Mouse (Mus musculus) embryo, embryonic 9.5 days (tissue): Measurements from ENCODE around the gene Dcx.

Experiments used
- DNase-seq: peaks from one replicate; pipeline ENCODE4 v3.0.0-alpha.2; 2017; ENCODE audit errors: extremely low spot score

The Dcx gene

DNA sequence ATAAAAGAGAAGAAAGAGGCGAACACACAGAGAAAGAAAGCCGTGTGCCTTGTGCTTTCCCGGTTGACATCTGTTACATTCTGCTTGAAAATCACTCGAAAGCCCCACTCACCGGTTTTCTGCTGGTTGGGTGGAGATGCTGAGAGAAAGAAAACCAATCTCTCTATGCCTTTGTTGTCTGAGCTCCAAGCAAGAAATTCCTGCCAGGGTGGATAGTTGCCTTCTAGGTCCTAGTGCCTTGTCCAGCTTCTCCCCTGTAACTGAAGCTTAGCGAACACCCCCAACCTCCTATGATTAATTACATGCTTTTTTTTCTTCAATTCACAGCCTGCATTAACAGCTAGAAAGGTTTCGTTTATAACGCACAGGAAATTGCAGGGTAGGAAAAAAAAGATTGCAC is at the start of gene Dcx:
Dcx (minus strand) TSS at position 354 of the 400 bp plus-strand sequence.
- no peak for DNase-seq

DNA sequence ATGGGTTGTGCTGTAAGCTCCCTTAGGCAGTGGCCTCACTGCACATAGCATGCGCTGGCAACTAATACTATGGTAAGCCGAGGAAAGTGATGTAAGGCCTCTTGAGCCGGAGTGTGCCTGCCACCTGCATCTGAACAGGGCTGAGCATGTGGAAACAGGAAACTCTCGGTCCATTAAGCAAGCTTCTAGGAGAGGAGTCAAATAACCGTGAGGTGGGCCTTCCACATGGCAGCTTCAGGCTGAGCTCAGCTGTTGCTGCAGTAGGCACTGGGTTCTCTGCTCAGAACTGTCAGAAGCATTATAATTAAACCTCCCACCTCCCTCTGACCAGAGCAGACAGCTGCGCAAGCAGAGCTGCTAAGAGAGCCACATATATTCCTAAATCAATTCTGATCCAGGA is 33.1 kb upstream of the Dcx start:
- DNase-seq: no peak

DNA sequence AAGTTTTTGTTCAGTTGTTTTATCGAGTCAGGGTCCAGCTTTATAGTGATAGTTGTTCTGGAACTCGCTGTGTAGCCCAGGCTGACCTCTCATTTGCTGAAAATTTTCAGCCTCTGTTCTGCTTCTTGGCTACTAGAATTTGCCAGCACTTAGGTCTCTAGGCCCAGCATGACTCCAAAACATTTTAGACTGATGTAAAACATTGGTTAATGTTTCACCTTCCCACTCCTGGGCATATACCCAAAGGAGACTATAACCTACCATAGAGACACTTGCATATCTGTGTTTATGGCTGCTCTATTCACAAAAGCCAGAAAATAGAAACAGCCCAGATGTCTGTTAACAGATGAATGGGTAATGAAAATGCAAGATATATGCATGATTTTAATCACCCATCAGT is 560 bp upstream of the Dcx start:
- no peak for DNase-seq

DNA sequence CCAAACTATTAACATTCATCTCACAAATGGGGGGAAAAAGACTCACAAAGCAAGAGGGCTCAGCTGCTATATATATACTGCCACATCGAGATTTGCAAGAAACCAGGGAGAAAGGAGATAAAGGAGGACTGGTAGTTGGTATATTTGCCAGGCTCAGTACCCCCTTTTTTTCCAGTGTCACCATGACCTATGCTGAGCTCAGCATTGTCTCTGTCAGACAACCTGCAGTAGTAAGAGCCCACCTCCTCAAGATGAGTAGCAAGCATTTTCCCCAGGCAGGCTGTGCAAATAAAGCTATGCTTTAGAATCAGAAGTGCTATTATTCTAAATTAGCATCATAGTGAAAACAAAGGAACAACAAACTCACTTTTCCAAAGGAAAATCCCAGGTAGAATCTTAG is 581 bp downstream of the Dcx start:
- no peak for DNase-seq

DNA sequence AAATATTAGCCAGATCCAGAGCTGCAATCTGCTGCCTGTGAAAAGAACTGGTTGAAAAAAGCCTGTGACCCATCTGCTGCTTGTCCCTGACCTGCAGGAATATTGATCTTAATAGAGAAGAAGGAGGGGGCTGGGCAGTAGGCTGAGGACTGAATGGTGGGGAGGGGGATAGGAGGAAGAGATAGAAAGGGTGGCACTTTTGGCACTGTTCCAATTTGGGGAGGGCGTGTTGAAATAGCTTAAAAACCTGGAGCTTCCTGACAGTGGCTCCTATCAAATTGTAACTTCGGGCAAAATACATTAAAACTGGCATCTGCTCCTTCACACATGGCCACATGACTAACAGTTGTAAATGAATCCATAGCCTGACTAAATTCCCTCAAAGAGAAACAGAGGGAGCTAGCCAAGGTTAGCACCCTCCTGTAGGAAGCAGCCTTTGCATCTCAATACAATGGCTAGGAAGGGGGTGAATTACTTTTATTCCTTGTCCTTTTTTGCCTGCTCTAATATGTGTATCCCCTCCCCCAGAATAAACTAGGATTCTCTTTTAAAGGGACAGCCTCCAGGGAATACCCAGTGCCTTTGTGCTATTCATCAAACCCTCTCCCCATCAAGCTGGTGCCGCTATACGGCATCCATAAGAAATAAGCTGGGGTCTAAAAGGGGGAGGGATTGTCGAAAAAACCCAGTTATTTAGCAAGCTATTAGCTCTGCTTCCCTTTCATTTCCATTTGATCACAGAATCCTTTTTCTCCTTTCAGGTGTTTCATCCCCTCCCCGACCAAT is 1.5 kb downstream of the Dcx start:
- no peak for DNase-seq

DNA sequence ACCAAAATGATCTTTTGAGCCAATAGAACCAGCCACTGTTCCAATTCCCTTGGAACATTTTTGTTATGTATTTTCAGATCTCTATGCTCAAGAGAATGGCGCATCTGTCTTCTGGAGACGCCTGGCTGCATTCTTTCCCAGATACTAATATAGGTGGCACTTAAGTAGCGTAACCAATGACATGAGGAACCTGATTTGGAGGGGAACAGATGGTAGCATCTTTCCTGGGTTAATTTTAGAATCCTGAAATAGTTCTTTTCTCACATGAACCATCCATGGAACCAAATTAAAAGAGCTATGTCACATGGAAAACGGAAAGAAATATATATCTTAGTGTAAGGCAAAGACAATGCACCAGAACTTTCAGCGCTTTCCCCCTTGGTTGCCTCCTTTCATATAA is 11.0 kb downstream of the Dcx start:
- DNase-seq: no peak

DNA sequence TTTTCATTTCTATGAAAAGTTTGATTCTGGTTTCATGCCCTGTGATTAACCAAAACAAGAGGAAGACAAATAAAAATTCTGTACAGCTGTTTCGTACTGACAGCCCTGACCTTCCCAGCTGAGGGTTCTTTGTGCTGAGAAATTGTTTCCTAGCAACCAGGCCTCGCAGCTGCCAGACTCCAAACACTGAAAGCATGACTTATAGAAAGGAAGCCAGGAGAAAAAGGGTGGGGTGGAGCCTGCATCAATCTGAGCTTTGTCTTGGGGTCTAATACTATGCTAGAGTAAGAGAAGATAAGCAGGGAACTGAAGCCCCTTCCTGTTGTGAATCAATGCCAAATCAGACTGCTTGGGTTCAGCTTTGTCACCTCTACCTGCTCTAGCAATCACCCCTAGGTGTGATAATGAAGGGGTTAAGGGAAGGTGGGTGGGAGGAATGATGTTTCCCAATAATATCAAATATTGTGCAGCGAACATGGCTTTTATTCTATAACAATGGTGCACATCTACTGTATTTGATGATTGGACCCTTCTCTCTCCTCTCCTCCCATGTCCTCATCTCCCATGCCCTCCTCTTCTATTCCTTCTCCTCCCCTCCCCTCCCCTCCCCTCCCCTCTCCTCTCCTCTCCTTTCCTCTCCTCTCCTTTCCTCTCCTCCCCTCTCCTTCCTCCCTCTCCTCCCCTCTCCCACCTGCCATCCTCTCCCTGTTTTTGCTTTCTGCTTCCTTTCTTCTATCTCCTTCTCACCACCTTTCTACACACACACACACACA is 26.2 kb downstream of the Dcx start:
- DNase-seq: no peak

DNA sequence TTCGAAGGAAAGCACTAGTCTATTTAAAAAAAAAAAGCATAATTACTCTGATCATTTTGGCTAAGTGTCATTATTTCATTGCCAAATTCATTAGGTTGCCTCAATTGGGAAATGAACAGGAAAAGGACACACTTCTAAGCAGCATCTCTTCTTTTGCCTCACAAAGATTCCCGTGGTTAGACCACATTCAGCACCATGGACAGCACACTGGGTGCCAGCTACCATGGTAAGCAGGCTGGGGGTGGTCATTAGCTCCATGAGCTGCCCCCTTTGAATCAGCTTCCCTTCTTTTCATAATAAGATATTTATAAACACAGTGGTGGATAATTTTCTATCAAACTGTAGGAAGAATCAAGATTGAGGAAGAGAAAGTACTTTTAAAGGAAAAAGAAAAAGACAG is 28.4 kb downstream of the Dcx start:
- peak; percentile 40 for DNase-seq

DNA sequence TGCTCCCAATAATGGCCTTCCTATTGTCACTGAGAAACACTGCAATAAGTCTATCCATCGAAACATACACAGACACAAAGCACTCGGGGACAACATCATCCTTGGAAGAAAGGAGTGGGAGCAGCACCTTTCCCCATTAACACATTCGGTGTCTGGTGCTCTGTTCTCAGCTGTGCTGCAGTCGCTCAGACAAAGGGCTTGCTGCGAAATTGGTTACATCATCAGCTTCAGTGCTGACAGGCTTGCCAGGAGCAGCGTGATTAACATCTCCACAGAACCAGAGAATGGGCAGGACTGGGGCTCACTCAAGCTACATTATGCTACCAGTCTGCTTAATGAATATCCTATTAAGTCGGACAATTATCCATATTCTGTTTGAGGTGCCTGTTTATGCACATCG is 30.8 kb downstream of the Dcx start:
- DNase-seq: no peak

DNA sequence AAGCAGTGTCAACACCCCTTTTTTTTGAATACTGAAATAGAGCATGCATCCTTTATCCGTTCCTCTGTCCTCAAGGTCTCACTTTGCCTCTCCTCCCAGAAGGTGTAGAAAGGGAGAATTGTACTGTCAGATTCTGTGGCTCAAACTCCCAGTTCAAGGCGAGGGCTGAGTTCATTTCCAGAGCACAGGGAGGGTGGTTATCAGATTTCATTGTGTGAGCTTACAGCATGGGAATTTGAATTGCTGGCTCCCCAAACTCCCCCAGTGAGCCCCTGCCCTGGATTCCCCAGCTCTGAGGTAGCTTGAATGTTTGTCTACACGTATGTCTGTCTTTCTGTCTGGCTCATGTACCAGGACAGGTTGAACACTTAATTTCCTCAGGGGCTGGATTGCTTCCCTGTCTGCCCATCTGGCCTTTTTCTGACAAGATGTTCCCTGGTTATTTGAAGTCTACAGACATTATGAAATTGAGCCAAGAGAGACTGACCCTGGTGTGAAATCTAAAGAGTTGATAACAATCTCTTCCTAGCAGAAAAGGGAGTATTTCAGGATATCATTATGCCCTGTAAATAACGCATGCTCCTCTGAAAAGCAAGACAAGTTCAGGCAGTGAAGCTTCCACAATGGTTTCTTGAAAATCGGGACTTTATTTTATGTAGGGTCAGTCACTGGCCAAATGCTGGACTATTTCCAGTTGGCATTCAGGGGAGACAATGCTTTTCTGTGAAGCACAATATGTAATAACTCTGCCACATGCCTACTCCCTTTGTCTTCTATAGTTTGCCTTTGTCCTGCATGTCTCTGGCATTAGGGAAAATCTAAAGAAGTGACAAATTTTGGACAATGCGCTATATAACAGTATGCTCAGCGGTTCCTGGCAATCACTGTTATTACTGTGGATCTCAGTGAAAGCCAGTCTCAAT is 35.5 kb downstream of the Dcx start:
- DNase-seq: no peak

DNA sequence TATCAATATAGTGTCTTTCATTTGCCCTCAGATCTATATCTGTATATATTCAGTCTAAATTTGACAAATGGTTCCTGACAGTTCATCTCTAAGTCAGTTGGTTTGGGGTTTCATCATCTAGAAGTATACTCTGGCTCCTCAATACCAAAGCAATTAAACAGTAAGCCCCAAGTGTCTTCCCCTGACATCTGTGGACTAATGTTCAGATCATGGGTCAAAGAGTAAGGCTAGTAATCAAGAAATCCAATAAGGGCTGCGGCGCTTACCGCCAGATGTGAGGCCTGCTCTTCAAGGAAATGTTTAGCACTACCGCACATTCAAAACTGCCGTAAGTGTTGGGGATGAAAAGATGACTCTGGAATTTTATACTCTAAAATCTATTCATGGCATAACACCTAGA is 36.2 kb downstream of the Dcx start:
- DNase-seq: no peak

DNA sequence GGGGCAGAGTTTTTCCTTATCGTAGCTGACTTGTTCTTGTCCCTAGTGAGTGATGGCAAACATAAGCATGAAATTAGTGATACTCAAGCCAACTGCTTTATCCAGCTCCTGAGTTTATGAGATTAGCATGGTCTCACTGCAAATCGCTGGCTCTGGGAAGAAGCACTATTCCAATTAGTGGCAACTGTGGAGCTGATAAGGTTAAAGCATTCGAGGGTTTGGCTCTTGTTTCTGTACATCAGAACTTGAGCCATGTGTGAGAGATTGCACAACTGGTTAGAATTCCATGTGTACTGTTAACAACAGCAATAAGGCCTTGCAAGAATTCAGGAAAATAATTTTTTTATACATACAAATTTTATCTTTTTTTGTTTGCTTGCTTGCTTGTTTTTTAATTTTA is 39.9 kb downstream of the Dcx start:
- DNase-seq: no peak

DNA sequence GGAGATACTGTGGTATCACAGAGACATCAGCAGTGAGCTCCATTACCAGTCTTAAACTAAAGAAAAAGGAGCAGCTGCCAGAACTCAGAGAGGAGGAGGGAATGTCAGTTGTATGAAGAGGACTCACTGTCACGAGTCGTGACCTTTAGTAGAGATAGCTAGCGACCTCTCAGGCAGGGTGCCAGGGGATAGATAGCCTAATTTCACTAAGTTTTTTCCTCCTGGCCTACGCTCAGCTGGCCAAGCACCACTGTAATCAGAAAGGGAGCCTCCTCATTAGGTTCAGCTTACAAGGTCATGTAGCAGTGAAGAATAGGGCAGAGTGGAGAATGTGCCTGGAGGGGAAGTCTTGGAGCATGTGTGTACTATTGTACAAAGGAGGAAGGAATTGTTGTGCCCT is 47.3 kb downstream of the Dcx start:
- no peak for DNase-seq

DNA sequence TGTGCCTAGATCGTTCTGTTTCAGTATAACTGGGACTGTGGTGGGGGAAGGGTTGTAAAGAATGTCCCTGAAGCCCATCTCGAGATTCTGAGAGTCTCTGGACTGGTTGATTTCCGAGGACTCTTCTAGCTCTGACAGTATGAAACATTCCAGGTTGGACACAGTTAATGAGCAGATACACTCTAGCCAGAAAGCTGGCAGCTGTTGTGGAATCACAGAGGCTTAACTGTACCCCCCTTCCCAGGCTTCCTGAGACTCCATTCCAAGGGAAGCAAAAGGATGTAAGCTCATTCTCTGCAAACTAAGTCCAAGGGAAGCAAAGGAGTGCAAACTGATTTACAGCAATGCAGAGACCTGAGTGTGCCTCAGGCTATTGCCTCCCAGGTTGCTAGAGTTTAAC is 48.2 kb downstream of the Dcx start:
- DNase-seq: no peak

DNA sequence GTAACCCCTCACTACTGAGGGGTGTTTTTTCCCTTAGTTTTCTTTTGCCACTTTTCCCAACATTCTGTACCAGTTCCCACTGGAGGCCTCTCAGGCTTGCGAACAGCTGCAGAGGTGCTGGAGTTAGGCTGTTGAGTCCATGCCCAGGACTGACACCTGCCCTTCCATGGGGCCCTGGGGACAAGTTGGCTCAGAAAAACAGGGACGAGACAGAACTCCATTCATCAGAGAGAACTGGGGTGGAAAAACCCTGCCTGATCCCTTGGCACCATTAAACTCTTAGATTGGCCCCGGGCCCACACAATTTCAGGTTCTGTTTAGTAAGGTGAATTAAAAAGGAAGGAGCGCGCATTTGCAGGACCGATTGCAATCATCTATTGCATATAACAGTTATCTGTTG is 48.8 kb downstream of the Dcx start:
- no peak for DNase-seq

DNA sequence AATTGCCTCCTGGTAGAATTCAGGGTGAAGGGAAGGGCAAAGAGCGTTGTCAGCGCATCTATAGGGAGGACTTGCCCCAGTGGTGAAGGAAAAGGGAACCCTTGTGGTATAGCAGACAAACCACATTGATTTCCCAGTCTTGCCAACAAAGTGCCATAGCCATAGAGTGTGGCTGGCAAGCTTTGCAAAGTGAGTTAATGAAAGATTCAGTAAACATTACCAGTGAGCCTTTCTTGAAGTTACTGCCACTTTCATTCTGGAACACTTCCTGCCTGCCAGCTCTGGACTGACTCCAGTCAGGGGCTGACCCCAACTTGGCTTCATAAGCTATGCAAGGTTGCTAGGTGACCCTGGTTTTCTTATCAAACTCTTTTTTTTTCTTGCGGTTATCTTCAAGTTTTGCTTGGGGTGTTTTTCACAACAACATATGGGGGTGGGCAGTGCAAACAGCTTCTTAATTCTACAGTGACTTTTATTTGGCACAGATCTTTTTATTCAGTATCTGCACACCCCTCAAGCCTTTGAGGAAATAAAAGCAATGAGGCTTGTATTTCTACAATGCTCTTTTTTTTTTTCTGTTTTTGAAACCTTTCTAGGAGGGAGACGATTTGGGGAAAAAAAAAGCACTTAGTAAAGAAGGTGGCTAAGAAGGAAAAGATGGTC is 51.2 kb downstream of the Dcx start:
- DNase-seq: no peak

DNA sequence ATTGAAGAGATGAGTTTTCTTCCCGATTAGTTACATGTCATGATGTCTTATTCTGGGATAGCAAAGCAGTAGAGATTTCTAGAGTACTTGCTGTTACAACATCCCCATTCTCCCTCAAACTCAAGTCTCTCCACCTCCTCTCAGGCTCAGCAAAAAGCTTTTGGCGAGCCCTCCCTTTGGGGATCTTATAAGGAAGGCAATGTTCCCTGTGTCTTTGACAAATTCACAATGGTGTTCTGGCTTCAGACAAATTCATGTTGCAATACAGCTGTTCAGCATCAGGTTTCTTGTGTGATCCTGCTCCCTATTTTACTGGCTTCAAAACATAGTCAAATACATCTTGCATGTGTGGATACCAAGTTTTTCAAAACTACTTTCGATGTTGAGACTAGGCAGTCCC is 53.5 kb downstream of the Dcx start:
- DNase-seq: no peak

DNA sequence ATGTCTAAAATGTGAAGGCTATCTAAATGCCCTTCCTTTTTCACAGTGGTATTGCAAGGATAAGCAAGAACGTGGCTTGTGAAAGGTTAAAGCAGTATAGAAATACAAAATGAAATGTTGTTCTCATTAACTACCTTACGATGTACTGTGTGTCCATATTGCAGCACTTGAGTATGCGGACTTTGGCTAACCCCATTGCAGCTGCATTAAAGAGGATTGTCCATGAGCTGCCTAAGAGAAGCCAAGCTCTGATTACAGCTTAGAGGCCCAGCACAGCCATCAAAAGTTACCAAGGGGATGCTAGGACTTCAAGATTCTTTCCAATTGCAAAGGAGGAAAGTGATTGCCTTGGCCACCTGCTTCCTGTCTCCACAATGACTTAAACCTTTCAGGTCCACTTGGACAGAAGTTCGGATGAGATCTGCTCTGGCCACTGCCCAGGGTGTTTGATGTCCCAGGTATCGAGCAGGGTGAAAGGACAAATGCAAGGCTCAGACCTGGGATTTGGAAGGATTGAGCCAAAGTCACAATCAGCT is 65.9 kb downstream of the Dcx start:
- DNase-seq: no peak

DNA sequence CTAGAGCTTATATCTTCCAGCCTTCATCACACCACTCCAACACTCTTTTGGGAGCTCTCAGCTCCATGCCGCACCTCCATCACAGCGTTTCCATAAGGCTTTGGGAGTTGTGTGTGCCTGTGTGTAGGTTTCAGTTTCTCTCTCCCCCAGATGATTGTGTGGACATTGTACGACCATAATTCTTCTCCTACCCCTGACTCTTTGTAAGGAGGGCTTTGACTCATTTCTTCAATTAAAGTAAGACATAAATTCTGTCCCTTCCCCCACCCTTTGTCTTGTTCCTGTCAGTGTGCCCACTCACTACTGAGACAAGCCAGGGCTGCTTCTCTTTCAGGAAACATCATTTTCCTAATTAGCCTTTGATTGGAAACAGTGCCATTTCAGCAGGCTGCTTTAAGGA is 81.8 kb downstream of the Dcx start:
- no peak for DNase-seq

DNA sequence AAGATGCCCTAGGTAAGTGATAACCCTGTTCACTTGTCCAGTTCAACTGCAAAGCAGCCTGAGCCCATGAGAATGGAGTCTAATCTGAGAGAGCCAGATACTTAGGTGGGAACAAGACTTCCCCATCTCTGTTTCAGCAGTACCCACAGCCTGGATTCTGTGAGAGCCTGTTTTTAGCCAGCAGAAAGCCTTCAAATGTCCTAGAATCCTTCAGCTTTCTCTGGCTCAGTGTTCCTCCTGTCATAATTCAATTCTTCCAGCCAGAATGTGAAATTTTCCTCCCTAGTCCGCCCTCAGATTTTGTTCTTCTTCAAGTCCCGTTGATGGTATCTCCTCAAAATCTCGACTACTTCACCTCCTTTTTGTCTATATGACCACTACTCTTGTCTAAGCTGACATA is 83.1 kb downstream of the Dcx start:
- DNase-seq: no peak

DNA sequence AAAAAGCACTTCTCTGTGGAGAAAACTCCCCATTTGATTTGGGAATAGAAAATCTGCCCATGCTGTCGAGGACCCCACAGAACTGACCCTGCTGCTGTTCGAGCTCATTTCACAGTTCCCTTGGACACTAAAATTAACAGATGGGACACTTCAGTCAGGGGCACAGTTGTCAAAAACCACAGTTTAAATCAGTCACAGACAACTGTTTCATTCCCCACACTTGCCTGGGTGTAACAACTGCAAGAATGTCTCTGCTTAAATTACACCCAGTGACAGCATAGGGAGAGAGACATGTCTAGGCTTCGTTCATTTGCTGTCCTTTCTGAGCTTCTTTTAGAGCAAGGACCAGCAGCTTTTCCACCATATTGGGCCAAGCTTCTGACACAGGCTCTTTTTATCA is 86.5 kb downstream of the Dcx start:
- DNase-seq: no peak

DNA sequence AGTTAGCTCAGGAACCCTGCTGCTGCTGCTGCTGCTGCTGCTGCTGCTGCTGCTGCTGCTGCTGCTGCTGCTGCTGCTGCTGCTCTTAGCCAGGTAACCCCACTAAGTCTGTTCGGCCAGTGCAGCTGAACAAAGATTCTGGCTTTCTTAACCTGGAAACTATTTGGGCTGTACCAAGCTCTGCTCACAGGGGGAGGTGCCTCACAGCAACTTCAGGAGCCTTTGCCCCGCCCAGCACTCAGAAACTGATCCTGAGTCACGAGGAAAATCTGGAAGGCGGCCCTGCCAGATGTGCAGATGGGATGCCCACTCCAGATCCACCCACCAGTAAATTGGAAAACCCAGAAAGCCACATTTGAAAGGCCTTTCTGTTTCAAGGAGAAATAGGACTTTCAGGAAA is 105.9 kb downstream of the Dcx start, which contains the start of gene Capn6:
Capn6 (minus strand) TSS at position 203 of the 400 bp plus-strand sequence.
- DNase-seq: peak; percentile 19
